Mouse (Mus musculus): Measurements from ENCODE around the gene Cds2.

GRCm38 (mm10) chr2:132232413-132232945, 30.5 kb upstream of the Cds2 start:
- TF ChIP-seq CTCF (IDR thresholded peaks at IDR 0.05; ENCODE audit: insufficient read depth, low read length) (no peak), POLR2A (IDR thresholded peaks at IDR 0.05; ENCODE audit: borderline replicate concordance, extremely low read depth, low read depth, low read length) (no peak)
